Mouse (Mus musculus) intestine, embryonic 16.5 days (tissue): ENCODE results near the gene Nav1. TPM values are rescaled to one million over a fixed set of nuclear protein-coding genes. Genes with fewer than 3 reads are reported as not detected.
A peak's percentile ranks its signal among the peaks of the same experiment; 100 is the strongest.

ENCODE experiments used
- ATAC-seq: fragments of 200-750 bp; cut with Nextera tagmentation; 2 replicates; pipeline ENCODE4 v1.8.0; 2017; ENCODE audit warnings: moderate TSS enrichment, moderate library complexity
- H3K27ac ChIP-seq: fragments of 300-500 bp; sonication (generic); 2 replicates; pipeline ENCODE4 v1.5.1; 2014; ENCODE audit warnings: mild to moderate bottlenecking, low read length
- H3K27me3 ChIP-seq: fragments of 300-500 bp; sonication (generic); replicated peaks from 2 replicates; pipeline ENCODE4 v1.6.1; 2014; ENCODE audit warnings: low read length, control low read depth, mixed read lengths; ENCODE audit not compliant: control insufficient read depth, insufficient read depth
- H3K36me3 ChIP-seq: fragments of 300-500 bp; sonication (generic); 2 replicates; pipeline ENCODE4 v1.6.1; 2014; ENCODE audit warnings: low read length, control low read depth; ENCODE audit not compliant: control insufficient read depth, insufficient read depth
- H3K4me1 ChIP-seq: fragments of 300-500 bp; sonication (generic); 2 replicates; pipeline ENCODE4 v1.6.1; 2014; ENCODE audit warnings: low read length, control low read depth, mixed read lengths; ENCODE audit not compliant: control insufficient read depth, insufficient read depth
- H3K4me2 ChIP-seq: fragments of 300-500 bp; sonication (generic); 2 replicates; pipeline ENCODE4 v1.6.1; 2014; ENCODE audit warnings: low read depth, low read length, control low read depth
- H3K4me3 ChIP-seq: fragments of 300-500 bp; sonication (generic); 2 replicates; pipeline ENCODE4 v1.5.1; 2014; ENCODE audit warnings: mild to moderate bottlenecking, low read length
- H3K9ac ChIP-seq: fragments of 300-500 bp; sonication (generic); 2 replicates; pipeline ENCODE4 v1.6.1; 2014; ENCODE audit warnings: low read depth, low read length
- H3K9me3 ChIP-seq: fragments of 300-500 bp; sonication (generic); 2 replicates; pipeline ENCODE4 v1.6.1; 2016; ENCODE audit warnings: low read length, control low read depth; ENCODE audit not compliant: control insufficient read depth
- WGBS: fragments of 180-500 bp; shearing (Covaris S2); extraction: QIAGEN DNeasy Blood & Tissue Kit; methylation state at CpG from one replicate; pipeline ENCODE4 v1.1.7; 2014; 5-methylcytosine and 5-hydroxymethylcytosine counted together
- polyA plus RNA-seq: library from polyadenylated mRNA; unstranded; fragments of >200 nt; fragmentation: Nextera tagmentation; extraction: Ambion mirVana; gene quantifications from 2 replicates; pipeline ENCODE4 v1.2.1, GENCODE M21; 2015

Gene Nav1
- polyA plus RNA-seq, 1 experiment from 2014 or later: 9.0 TPM

GRCm38 (mm10) chr1:135562115-135562514 is 45.0 kb downstream of the Nav1 start:
- no peak overlapping the region for H3K27ac ChIP-seq
- H3K9ac ChIP-seq: no peak overlapping the region
- WGBS: 14% methylated on average over 4 of the region's 4 CpGs
- H3K4me3 ChIP-seq: no peak overlapping the region
- no peak; the same call in 1 of the 2 replicates for ATAC-seq
- peaks cover 36% of the 10 kb centered on the region for H3K4me1 ChIP-seq
- H3K9me3 ChIP-seq: no peaks in the 10 kb centered on the region
- H3K36me3 ChIP-seq: no peaks in the 10 kb centered on the region
- H3K27me3 ChIP-seq: no peaks in the 10 kb centered on the region
- H3K4me2 ChIP-seq: no peak overlapping the region

DNA sequence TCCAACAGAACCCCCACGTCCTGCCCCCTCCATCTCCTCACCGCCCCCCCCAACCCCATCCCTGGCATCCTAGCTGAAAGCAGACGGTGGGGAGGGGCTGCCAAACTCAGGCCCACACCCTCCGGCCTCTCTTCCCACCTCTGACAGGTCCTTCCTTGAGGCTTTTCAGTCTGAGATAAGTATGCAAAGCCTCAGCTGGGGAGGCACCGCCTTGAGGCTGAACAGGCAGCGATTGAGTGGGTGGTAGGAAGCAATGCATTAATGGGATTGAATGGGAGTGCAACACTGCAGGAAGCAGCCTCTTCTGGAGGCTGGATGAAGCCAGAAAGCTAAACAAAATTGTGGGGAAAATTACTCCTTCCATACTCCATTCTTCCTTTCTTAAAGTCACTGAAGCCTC is 45.8 kb downstream of the Nav1 start:
- H3K9ac ChIP-seq: no peak overlapping the region
- no peaks in the 10 kb centered on the region for H3K36me3 ChIP-seq
- peaks cover 36% of the 10 kb centered on the region for H3K4me1 ChIP-seq
- H3K9me3 ChIP-seq: no peaks in the 10 kb centered on the region
- H3K27ac ChIP-seq: no peak overlapping the region
- ATAC-seq: no peak
- H3K27me3 ChIP-seq: no peaks in the 10 kb centered on the region
- no peak overlapping the region for H3K4me2 ChIP-seq
- WGBS: 36% methylated on average over 6 of the region's 6 CpGs
- H3K4me3 ChIP-seq: no peak overlapping the region

DNA sequence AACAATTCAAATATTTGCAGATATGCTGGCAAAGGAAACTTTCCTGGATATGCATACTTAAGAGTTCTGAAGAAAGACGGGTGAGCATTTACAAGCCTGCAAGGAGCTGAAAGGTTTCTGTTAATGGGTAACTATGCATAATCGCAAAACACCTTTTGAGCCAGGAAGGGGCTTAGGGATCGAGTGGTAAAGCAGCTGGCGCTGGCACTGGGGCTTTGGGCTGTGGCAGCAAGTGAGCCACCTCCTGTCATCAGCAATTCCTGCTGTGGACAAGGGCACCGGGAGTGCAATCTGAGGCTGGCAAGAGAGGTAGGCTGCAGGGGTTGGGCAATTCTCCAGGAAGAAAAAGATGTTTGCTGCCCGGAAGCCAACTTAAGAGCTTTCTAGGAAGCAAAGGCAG is 49.1 kb downstream of the Nav1 start:
- Histone ChIP-seq H3K4me2 (peak overlapping the region; percentile 36), H3K9ac (peak overlapping the region; percentile 57; the same call in 1 of the 2 replicates), H3K27ac (0 out of 2 replicates have a peak overlapping the region, but pooled peaks have one; percentile 14), H3K4me3 (peak overlapping the region; percentile 38), H3K27me3 (no peaks in the 10 kb centered on the region), H3K4me1 (peaks cover 28% of the 10 kb centered on the region), H3K9me3 (no peaks in the 10 kb centered on the region), H3K36me3 (no peaks in the 10 kb centered on the region)
- WGBS: 42% methylated on average over 6 of the region's 6 CpGs
- ATAC-seq: peak; percentile 50

- no peaks in the 10 kb centered on the region for H3K36me3 ChIP-seq
- H3K4me2 ChIP-seq: no peak overlapping the region
- 82% methylated on average over 8 of the region's 8 CpGs for WGBS
- H3K4me1 ChIP-seq: peaks cover 13% of the 10 kb centered on the region
- no peak overlapping the region for H3K27ac ChIP-seq
- no peak overlapping the region for H3K4me3 ChIP-seq
- no peak for ATAC-seq
- no peak overlapping the region for H3K9ac ChIP-seq
- no peaks in the 10 kb centered on the region for H3K27me3 ChIP-seq
- no peaks in the 10 kb centered on the region for H3K9me3 ChIP-seq
Measured at GRCm38 (mm10) chr1:135555885-135556284, 51.2 kb downstream of the Nav1 start.

- Histone ChIP-seq H3K4me3 (no peak overlapping the region), H3K4me2 (no peak overlapping the region), H3K9ac (no peak overlapping the region), H3K27me3 (no peaks in the 10 kb centered on the region), H3K27ac (peak overlapping the region; percentile 43; the same call in 1 of the 2 replicates), H3K4me1 (peaks cover 10% of the 10 kb centered on the region), H3K36me3 (no peaks in the 10 kb centered on the region), H3K9me3 (no peaks in the 10 kb centered on the region)
- peak; percentile 45 for ATAC-seq
- WGBS: 25% methylated on average over 17 of the region's 17 CpGs
Measured at GRCm38 (mm10) chr1:135554632-135555260, 52.3 kb downstream of the Nav1 start.

GRCm38 (mm10) chr1:135553615-135554014 is 53.5 kb downstream of the Nav1 start:
- Histone ChIP-seq H3K9me3 (no peaks in the 10 kb centered on the region), H3K27ac (no peak overlapping the region), H3K4me2 (no peak overlapping the region), H3K36me3 (no peaks in the 10 kb centered on the region), H3K9ac (no peak overlapping the region), H3K27me3 (no peaks in the 10 kb centered on the region), H3K4me1 (peaks cover 19% of the 10 kb centered on the region), H3K4me3 (no peak overlapping the region)
- 74% methylated on average over 4 of the region's 4 CpGs for WGBS
- no peak for ATAC-seq

- no peak overlapping the region for H3K9ac ChIP-seq
- no peak overlapping the region for H3K4me2 ChIP-seq
- H3K4me1 ChIP-seq: peaks cover 19% of the 10 kb centered on the region
- H3K36me3 ChIP-seq: no peaks in the 10 kb centered on the region
- H3K27ac ChIP-seq: no peak overlapping the region
- H3K9me3 ChIP-seq: no peaks in the 10 kb centered on the region
- H3K27me3 ChIP-seq: no peaks in the 10 kb centered on the region
- ATAC-seq: no peak
- H3K4me3 ChIP-seq: no peak overlapping the region
- 73% methylated on average over 4 of the region's 4 CpGs for WGBS
Measured at GRCm38 (mm10) chr1:135553154-135553553, 53.9 kb downstream of the Nav1 start.

GRCm38 (mm10) chr1:135550886-135551285 is 56.2 kb downstream of the Nav1 start:
- WGBS: 75% methylated on average over 3 of the region's 3 CpGs
- no peak overlapping the region for H3K9ac ChIP-seq

DNA sequence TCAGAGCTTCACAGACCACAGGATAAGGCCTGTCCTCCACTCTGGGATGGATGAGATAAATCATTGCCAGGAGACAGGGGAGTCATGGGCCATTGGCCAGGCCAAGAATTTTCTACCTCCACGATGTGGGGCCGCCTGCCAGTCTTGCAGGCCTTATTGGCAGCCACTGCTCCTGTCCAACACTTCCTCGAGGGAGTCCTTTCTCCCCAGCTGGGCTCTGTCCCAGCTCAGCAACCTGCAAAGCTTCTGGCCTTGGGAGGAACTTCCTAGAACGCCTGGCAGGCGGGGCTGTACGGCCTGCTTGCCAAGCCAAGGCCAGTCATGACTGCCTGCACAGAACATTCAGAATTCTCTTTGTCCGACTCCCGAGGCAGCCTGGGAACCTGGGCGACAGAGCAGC is 58.3 kb downstream of the Nav1 start:
- no peaks in the 10 kb centered on the region for H3K27me3 ChIP-seq
- no peak overlapping the region for H3K4me3 ChIP-seq
- no peak overlapping the region for H3K4me2 ChIP-seq
- WGBS: 54% methylated on average over 9 of the region's 9 CpGs
- H3K9me3 ChIP-seq: no peaks in the 10 kb centered on the region
- ATAC-seq: peak; percentile 32
- no peaks in the 10 kb centered on the region for H3K36me3 ChIP-seq
- H3K27ac ChIP-seq: 0 out of 2 replicates have a peak overlapping the region, but pooled peaks have one; percentile 41
- peaks cover 15% of the 10 kb centered on the region for H3K4me1 ChIP-seq
- no peak overlapping the region for H3K9ac ChIP-seq

More at GRCm38 (mm10) chr1:135550886-135551285, 56.2 kb downstream of the Nav1 start:
- Histone ChIP-seq H3K27ac (no peak overlapping the region), H3K4me2 (no peak overlapping the region), H3K36me3 (no peaks in the 10 kb centered on the region), H3K4me1 (peaks cover 22% of the 10 kb centered on the region), H3K4me3 (no peak overlapping the region), H3K9me3 (no peaks in the 10 kb centered on the region), H3K27me3 (no peaks in the 10 kb centered on the region)
- ATAC-seq: no peak

DNA sequence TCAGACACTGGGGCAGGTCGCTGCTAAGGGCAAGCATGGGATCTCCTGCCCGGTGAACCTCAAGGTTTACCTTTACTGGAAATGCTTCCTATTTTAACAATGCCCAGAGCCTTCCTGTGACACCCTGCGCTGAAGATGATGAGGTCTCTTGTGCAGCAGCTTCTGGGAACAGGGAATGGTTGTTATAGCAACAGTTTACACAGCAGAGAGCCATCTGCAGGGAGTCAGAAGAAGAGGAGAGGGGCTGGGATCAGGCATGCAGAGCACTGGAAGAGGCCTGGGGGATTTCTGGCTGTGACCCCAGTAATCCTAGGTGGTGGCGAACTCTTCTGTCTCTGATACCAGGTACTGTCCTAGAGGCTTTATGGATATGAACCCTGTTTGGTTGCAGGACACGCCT is 61.0 kb downstream of the Nav1 start:
- Histone ChIP-seq H3K36me3 (no peaks in the 10 kb centered on the region), H3K4me3 (no peak overlapping the region), H3K9ac (no peak overlapping the region), H3K4me1 (peaks cover 15% of the 10 kb centered on the region), H3K9me3 (no peaks in the 10 kb centered on the region), H3K27ac (no peak overlapping the region), H3K27me3 (no peaks in the 10 kb centered on the region), H3K4me2 (no peak overlapping the region)
- 44% methylated on average over 5 of the region's 5 CpGs for whole genome bisulfite sequencing
- ATAC-seq: no peak
